Mouse (Mus musculus) cerebellum, postnatal 10 days (tissue): ENCODE measurements around the gene Ano4.

Experiments used
- DNase-seq, 2 experiments: peaks; one replicate each; pipeline ENCODE4 v3.0.0; 2021; ENCODE audit warnings: mixed read lengths in 2 of 2

Ano4 gene

GRCm38 (mm10) chr10:89273001-89273680 lies 71.4 kb downstream of the Ano4 start:
- no peak for DNase-seq

GRCm38 (mm10) chr10:89267312-89267711 lies 77.2 kb downstream of the Ano4 start:
- DNase-seq, result no peak

- no peak for DNase-seq
These were observed 81.2 kb downstream of the Ano4 start for GRCm38 (mm10) chr10:89263396-89263795.

- peak; percentile 62 to 74 for DNase-seq
These were observed 86.8 kb downstream of the Ano4 start for GRCm38 (mm10) chr10:89257457-89258381.

DNA sequence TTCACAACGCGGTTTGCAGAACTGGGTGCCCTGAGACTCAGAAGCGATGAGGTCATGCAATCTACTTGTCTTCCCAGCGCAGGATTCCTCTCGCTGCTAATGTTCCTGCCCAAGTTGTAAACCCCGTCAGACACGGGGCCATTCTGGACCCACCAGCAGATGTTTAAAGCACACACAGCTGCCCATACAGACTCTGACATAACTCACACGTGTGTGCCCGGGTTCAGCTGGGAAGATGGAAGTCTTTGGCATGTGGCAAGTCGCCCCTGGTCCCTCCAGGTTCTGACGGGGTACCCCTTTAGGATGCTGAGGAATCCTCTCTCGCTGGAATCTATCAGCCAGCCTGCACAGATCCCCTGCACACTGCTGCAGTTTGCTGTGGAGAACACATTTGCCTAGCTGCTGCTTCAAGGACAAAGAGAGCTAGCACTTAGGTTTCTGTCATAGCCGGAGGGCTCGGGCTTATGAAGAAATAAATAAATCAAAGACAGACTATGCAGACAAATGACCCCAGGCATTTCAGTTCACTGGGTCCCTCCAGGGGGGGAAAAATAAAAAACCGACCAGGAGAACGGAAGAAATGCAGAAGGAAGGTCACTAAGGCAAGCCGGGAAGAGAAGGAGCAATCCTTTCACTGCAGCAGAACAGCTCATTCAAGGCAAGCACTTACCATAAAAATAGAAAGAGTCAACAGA lies 87.7 kb downstream of the Ano4 start:
- DNase-seq, result peak; percentile 25 to 44

GRCm38 (mm10) chr10:89254765-89255164 lies 89.8 kb downstream of the Ano4 start:
- DNase-seq, result no peak

- DNase-seq, result no peak
These were observed 90.8 kb downstream of the Ano4 start for GRCm38 (mm10) chr10:89253799-89254198.

DNA sequence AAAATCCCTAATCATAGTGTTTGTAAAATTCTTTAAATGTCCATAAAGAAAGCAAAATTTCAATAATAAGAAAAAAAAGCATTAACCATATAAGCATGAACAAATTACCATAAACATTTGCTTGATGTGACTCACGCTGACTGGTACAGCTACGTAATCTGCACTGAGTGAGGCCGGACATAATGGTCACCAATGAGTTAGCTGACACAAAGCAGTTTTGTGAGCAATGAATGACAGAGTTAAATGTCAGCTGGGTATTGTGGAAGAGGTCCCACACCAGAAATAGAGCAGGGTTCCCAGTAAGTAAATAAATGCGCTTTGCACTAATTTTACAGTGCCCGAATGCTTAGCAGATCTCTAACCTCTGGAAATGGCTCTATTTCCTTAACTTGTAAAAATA lies 91.9 kb downstream of the Ano4 start:
- DNase-seq, result no peak

DNA sequence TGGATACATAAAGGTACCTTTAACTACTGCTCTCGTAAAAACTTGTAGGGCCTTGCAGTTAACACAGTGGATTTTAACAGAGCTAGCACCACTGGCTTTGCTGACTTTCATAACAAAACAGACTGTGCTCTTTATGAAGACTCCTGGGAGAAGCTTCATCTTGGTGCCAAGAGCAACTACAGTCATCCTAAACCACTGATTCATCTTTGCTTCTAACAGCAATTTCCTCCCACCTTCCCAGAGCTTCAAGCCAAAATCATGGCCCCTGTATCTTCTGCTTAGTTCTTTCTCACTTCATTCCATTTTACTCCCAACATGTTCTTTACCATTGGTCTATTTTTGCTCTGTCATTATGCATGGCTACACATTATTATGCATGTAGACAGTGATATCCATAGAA lies 100.8 kb downstream of the Ano4 start:
- DNase-seq, result no peak

- DNase-seq, result no peak
These were observed 120.0 kb downstream of the Ano4 start for GRCm38 (mm10) chr10:89224524-89224923.

DNA sequence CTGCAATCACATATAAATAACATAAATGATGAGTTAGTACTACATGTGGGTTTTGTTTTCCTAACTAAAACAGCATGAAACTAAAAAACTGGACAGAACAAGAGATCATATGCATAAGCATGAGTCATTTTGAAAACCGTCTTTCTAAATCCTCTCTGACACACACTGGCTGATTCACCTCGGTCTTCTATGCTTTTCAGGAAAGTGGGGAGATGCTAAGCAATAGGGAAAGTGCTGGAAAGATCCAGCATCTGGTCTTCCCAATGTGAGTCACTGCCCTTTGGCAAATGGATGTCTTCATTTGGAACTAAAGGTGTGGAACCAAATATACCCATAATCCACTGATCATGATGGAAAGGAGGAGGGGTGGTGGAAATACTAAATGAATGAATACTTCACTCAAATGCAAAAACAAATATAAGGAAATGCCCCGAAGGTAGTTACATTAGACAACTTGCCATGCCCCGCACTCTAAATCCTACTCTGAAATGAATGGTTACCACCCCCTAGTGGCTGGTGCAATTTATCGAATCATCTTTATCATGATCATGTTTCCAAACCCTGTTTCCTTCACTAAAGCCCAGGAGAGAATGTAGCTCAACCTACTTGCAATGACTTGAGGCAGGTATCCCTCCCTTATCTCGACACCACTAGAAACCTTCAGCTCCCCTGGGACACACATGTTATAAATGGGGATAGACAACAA lies 122.1 kb downstream of the Ano4 start:
- DNase-seq, result peak in 1 of 2 experiments; percentile 11

DNA sequence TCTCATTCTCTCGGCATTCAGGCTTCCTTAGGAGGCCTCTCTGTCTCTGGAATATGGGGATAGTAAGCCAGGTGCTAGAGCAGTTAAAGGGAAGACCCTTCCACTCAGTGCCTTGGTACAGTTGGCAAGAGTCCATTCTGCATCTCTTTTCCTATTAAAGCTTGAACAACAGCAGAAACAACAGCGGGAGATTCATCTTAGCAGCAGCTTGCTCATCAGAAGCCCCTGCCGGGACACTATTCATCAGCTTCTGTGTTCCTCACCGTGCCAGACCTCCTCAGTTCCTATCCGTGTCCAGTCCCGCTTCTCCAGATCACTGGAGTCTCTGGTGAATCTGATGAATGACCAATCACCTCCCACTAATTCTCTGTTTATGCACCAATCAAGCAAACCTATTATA lies 128.5 kb downstream of the Ano4 start:
- peak; percentile 77 to 79 for DNase-seq

DNA sequence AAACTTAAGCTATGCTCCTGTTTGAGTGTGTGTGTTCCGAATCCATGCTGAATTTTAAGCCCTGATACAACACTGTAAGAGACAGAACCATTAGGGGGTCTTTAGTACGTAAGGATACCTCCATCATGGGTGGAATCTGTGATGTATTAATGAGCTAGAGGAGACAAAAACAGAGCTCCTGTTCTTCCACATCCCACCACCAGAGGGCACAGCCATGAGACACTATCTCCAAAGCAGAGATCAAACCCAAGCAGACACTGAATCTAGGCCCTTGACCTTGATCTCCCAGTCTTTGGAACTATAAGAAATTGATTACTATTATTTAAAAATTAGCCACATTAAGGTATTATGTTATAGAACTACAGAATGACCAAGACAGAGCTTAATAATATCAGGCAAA lies 138.7 kb downstream of the Ano4 start:
- peak; percentile 77 to 81 for DNase-seq

- no peak for DNase-seq
These were observed 148.1 kb downstream of the Ano4 start for GRCm38 (mm10) chr10:89196444-89196843.

- DNase-seq, result no peak
These were observed 149.5 kb downstream of the Ano4 start for GRCm38 (mm10) chr10:89195068-89195467.

- no peak for DNase-seq
These were observed 150.1 kb downstream of the Ano4 start for GRCm38 (mm10) chr10:89194440-89194839.

GRCm38 (mm10) chr10:89177921-89178320 lies 166.6 kb downstream of the Ano4 start:
- no peak for DNase-seq

- no peak for DNase-seq
These were observed 180.0 kb downstream of the Ano4 start for GRCm38 (mm10) chr10:89164533-89164932.

GRCm38 (mm10) chr10:89155502-89155901 lies 189.1 kb downstream of the Ano4 start:
- no peak for DNase-seq

DNA sequence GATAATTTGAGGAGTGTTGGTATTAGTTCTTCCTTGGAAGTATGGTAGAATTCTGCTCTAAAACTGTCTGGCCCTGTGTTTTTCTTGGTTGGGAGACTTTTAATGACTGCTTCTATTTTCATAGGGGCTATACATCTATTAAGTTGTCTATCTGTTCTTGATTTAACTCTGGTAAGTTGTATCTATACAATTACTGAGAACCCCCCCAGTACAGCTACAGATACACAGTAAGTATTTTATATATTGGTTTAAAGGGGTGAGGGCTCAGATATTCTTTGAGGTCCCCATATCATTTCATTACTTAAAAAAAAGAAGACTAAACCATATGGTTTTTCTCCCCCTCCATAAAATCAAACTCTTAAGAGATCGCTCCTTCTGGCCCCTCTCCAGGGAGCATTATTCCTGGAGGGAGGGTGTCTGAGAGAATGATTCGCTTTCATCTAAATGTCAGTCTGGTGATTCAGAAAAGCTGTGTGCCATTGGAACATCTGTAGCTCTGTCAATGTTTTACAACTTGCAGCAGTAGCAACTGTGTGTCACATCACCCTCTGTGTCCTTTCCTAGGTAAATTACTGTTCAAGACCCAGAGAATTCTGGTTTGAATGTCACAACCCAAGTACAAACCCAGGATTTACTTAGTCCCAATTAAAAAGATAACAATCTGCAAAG lies 189.6 kb downstream of the Ano4 start:
- DNase-seq, result no peak

- no peak for DNase-seq
These were observed 195.4 kb downstream of the Ano4 start for GRCm38 (mm10) chr10:89149166-89149565.

DNA sequence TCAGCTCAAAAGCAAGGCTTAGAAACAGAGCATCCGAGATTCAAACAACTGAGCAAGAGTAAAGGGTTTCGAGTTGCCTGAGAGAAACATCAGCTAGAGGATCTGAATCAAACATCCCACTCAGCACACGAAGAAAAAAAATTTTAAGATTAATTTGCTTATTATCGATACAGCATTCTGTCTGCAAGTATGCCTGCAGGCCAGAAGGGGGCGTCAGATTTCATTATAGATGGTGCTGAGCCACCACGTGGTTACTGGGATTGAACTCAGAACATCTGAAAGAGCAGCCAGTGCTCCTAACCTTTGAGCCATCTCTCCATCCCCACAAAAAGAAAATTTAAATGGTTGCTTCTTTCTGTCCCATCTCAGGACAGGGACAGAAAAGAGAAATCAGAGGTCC lies 223.2 kb downstream of the Ano4 start:
- DNase-seq, result peak; percentile 5 to 7
